Mouse (Mus musculus) forebrain, postnatal 0 days (tissue): ENCODE data around the gene Tsc22d1. TPM values are rescaled to one million over a fixed set of nuclear protein-coding genes. Genes with fewer than 3 reads are reported as not detected.
A peak's percentile ranks its signal among the peaks of the same experiment; 100 is the strongest.

Source experiments
- ATAC-seq: fragments of 200-750 bp; cut with Nextera tagmentation; 2 replicates; pipeline ENCODE4 v1.8.0; 2017; ENCODE audit warnings: mild to moderate bottlenecking, moderate library complexity
- DNase-seq: peaks from one replicate; pipeline ENCODE4 v3.0.0-alpha.2; 2015
- H3K27ac ChIP-seq: fragments of 300-500 bp; sonication (generic); 2 replicates; pipeline ENCODE4 v1.5.1; 2014; ENCODE audit warnings: low read depth, mild to moderate bottlenecking, antibody characterized with exemption, low read length, moderate library complexity, mixed read lengths
- H3K27me3 ChIP-seq: fragments of 300-500 bp; sonication (generic); 2 replicates; pipeline ENCODE4 v1.6.1; 2014; ENCODE audit warnings: mild to moderate bottlenecking, low read length, mixed read lengths; ENCODE audit not compliant: insufficient read depth
- H3K36me3 ChIP-seq: fragments of 300-500 bp; sonication (generic); 2 replicates; pipeline ENCODE4 v1.6.1; 2014; ENCODE audit warnings: mild to moderate bottlenecking, moderate library complexity; ENCODE audit not compliant: insufficient read depth
- H3K4me1 ChIP-seq: fragments of 300-500 bp; sonication (generic); 2 replicates; pipeline ENCODE4 v1.6.1; 2014; ENCODE audit warnings: antibody characterized with exemption; ENCODE audit not compliant: insufficient read depth
- H3K4me2 ChIP-seq: fragments of 300-500 bp; sonication (generic); 2 replicates; pipeline ENCODE4 v1.6.1; 2014; ENCODE audit warnings: low read depth, mild to moderate bottlenecking, moderate library complexity
- H3K4me3 ChIP-seq: fragments of 300-500 bp; sonication (generic); 2 replicates; pipeline ENCODE4 v1.5.1; 2014; ENCODE audit warnings: low read depth, low read length, mixed read lengths
- H3K9ac ChIP-seq: fragments of 300-500 bp; sonication (generic); 2 replicates; pipeline ENCODE4 v1.6.1; 2014; ENCODE audit warnings: mild to moderate bottlenecking
- H3K9me3 ChIP-seq: fragments of 300-500 bp; sonication (generic); 2 replicates; pipeline ENCODE4 v1.6.1; 2016; ENCODE audit warnings: low read length
- CTCF ChIP-seq: sonication (generic); IDR thresholded peaks from 2 replicates; pipeline ENCODE4 v1.5.1; 2016; ENCODE audit warnings: antibody characterized with exemption, control low read depth, low read depth
- WGBS: fragments of 180-500 bp; shearing (Covaris S2); extraction: QIAGEN DNeasy Blood & Tissue Kit; methylation state at CpG from one replicate; pipeline ENCODE4 v1.1.7; 2014; 5-methylcytosine and 5-hydroxymethylcytosine counted together
- polyA plus RNA-seq: library from polyadenylated mRNA; unstranded; fragments of >200 nt; fragmentation: Nextera tagmentation; extraction: Ambion mirVana; gene quantifications from 2 replicates; pipeline ENCODE4 v1.2.1, GENCODE M21; 2015
- total RNA-seq: library from RNA; depleted of rRNA; stranded (reverse); fragments of >200 nt; gene quantifications from 2 replicates; pipeline ENCODE4 v1.2.3, GENCODE M21; 2014

Tsc22d1 gene
- total and polyA plus RNA-seq, 2 experiments from 2014 or later, result 575 to 725 TPM

DNA sequence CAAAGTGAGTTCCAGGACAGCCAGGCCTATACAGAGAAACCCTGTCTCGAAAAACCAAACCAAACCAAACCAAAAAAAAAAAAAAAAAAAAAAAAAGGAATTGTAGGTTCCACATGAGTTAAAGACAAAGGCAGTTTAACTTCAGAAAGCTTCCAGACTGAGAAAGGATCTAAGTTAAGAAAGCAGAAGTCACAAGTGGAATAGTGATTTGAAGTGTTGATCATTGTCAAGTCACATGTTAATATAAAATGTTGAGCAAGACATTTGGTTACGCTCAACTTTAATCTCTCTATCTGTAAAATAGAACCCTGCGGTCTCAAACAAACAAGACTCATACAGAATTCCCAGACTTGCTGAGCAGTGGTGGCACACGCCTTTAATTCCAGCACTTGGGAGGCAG lies 12.2 kb upstream of the Tsc22d1 start:
- H3K4me2 ChIP-seq, result no peak overlapping the region
- DNase-seq (no peak), ATAC-seq (no peak)
- no peak overlapping the region for H3K27ac ChIP-seq
- H3K27me3 ChIP-seq, result no peaks in the 10 kb centered on the region
- no peak for TF ChIP-seq CTCF
- no peaks in the 10 kb centered on the region for H3K36me3 ChIP-seq
- H3K4me3 ChIP-seq, result no peak overlapping the region
- H3K9me3 ChIP-seq, result no peaks in the 10 kb centered on the region
- WGBS, result 95% methylated on average over 4 of the region's 4 CpGs
- no peaks in the 10 kb centered on the region for H3K4me1 ChIP-seq
- no peak overlapping the region for H3K9ac ChIP-seq

DNA sequence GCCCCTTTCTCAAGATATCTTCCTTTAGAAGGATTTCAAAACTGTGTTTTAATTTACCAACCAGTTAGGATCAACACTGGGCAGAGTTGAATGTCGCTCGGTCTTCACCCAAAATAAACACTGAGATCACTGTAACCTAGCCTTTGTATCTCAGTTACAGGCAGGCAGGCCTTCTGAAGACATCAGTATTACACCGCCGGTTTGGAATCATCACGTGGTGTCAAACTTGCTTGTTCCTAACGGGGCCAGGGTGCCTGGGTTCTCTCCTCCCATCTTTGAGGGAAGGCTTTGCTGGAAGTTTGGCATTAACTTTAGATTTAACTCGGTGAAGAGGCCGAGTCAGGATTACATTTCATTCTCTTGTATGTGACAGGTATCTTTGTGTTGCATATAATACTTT lies 5.7 kb upstream of the Tsc22d1 start:
- H3K4me2 ChIP-seq, result no peak overlapping the region
- 56% methylated on average over 8 of the region's 8 CpGs for WGBS
- DNase-seq, result no peak
- H3K27ac ChIP-seq, result no peak overlapping the region
- no peak overlapping the region for H3K4me3 ChIP-seq
- TF ChIP-seq CTCF, result no peak
- no peaks in the 10 kb centered on the region for H3K4me1 ChIP-seq
- ATAC-seq, result no peak
- no peaks in the 10 kb centered on the region for H3K9me3 ChIP-seq
- no peak overlapping the region for H3K9ac ChIP-seq
- H3K27me3 ChIP-seq, result no peaks in the 10 kb centered on the region
- no peaks in the 10 kb centered on the region for H3K36me3 ChIP-seq

DNA sequence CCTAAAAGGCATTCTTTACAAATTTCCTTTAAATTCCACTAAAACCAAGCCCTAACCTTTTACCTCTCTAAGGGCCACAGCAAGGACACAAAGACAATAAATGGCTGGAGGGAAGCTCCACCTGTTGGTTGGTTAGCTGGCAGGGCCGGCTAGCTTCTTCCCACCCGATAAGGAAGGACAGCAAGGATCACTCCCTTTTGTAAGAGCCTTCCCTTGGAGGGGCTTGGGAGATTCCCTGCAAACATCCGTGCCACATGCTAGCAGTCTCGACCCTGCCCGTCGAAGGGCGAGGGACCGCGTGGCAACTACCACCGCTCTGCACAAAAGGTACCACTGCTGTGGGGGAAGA lies 1.0 kb upstream of the Tsc22d1 start:
- under 1% methylated on average over 10 of the region's 10 CpGs for WGBS
- no peak for DNase-seq

DNA sequence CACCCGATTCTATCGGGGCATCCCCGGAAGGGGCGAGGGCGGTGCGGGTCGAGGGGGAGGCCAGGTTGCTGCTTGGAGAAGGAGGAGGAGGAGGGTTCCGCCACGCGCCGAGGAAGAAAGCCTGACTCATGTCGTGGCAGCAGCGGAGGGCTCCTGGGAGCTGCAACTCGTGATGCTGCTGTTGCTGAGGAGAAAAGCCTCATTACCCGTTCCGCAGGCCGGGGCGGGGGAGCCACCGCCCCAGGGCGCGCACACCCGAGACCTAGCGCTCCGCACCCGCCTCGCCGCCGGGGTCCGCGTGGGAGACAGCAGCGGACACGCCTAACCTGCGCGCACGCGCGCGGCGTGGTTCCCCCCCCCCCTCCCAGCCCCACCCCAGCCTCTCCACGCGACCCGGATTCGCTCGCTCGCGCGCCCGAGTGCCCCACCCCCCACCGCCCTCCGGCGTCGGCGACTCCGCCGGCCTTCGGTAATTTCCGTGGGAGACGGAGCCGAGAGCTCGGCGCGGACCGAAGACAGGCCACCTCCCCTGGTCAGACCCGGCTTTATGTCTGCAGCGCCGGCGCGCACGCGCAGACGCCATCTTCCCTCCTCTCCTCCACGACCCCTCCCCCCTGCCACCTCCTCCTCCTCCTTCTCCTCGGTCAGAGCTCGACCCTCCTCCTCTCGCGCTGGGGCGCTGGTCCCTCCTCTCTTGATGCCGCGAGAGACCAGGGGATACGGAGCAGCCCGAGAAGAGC lies 469 bp upstream of the Tsc22d1 start:
- ATAC-seq (peak; percentile 93), DNase-seq (peak; percentile 99)
- 2% methylated on average over 69 of the region's 81 CpGs for WGBS
- TF ChIP-seq CTCF, result no peak; the same call in 1 of the 2 replicates
- H3K4me3 ChIP-seq, result peak overlapping the region; percentile 96
- H3K9me3 ChIP-seq, result no peaks in the 10 kb centered on the region
- peak overlapping the region; percentile 74 for H3K4me2 ChIP-seq
- peaks cover 22% of the 10 kb centered on the region for H3K36me3 ChIP-seq
- H3K27me3 ChIP-seq, result no peaks in the 10 kb centered on the region
- H3K27ac ChIP-seq, result peak overlapping the region; percentile 100
- peaks cover 25% of the 10 kb centered on the region for H3K4me1 ChIP-seq
- peak overlapping the region; percentile 98 for H3K9ac ChIP-seq

More for the DNA sequence above, 1.0 kb upstream of the Tsc22d1 start:
- peaks cover 22% of the 10 kb centered on the region for H3K36me3 ChIP-seq
- peak overlapping the region; percentile 74 for H3K4me2 ChIP-seq
- peak overlapping the region; percentile 98 for H3K9ac ChIP-seq
- no peaks in the 10 kb centered on the region for H3K27me3 ChIP-seq
- no peaks in the 10 kb centered on the region for H3K9me3 ChIP-seq
- H3K4me3 ChIP-seq, result peak overlapping the region; percentile 96
- peak overlapping the region; percentile 100 for H3K27ac ChIP-seq
- no peak for ATAC-seq
- TF ChIP-seq CTCF, result peak; percentile 40
- H3K4me1 ChIP-seq, result peaks cover 21% of the 10 kb centered on the region

DNA sequence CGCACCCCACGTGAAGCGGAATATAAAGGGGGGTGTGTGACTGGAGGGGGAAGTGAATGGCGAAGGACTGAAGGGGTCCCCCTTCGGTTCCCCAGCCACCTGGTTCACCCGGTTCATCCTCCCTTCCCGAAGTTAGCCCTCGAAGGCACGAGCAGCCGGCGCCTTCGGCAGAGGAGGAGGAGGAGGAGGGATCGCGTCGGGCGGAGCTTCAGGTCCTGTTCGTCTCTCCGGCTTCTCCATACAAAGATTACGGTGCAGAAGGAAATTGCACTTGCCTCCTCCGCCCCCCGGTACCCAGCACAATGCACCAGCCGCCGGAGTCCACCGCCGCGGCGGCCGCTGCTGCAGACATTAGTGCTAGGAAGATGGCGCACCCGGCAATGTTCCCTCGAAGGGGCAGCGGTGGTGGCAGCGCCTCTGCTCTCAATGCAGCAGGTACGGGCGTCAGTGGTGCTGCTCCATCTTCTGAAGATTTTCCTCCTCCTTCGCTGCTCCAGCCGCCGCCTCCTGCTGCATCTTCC lies 1.1 kb downstream of the Tsc22d1 start:
- ATAC-seq (no peak), DNase-seq (peak; percentile 73)
- Histone ChIP-seq H3K4me2 (peak overlapping the region; percentile 74), H3K27ac (peak overlapping the region; percentile 100), H3K9me3 (no peaks in the 10 kb centered on the region), H3K4me3 (peak overlapping the region; percentile 96), H3K27me3 (no peaks in the 10 kb centered on the region), H3K4me1 (peaks cover 30% of the 10 kb centered on the region), H3K9ac (peak overlapping the region; percentile 98), H3K36me3 (peaks cover 22% of the 10 kb centered on the region)
- no peak for TF ChIP-seq CTCF
- WGBS, result 3% methylated on average over 28 of the region's 38 CpGs

DNA sequence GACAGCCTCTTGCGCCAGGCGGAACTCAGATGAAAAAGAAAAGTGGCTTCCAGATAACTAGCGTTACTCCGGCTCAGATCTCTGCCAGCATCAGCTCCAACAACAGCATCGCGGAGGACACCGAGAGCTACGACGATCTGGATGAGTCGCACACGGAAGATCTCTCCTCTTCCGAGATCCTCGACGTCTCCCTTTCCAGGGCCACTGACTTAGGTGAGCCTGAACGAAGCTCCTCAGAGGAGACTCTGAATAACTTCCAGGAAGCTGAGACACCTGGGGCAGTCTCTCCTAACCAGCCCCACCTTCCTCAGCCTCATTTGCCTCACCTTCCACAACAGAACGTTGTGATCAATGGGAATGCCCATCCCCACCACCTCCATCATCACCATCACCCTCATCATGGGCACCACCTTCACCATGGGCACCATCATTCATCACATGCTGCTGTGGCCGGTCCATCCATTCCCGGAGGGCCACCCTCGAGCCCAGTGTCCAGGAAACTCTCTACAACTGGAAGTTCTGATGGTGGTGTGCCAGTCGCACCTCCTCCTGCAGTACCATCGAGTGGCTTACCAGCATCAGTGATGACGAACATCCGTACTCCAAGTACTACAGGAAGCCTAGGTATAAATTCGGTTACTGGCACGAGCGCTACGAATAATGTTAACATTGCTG lies 1.7 kb downstream of the Tsc22d1 start:
- no peak for TF ChIP-seq CTCF
- Histone ChIP-seq H3K4me2 (peak overlapping the region; percentile 74), H3K4me3 (peak overlapping the region; percentile 96), H3K36me3 (peaks cover 22% of the 10 kb centered on the region), H3K4me1 (peaks cover 35% of the 10 kb centered on the region), H3K27me3 (no peaks in the 10 kb centered on the region), H3K9me3 (no peaks in the 10 kb centered on the region), H3K27ac (peak overlapping the region; percentile 100), H3K9ac (peak overlapping the region; percentile 98)
- 35% methylated on average over 27 of the region's 27 CpGs for WGBS
- DNase-seq, result no peak
- ATAC-seq, result no peak

DNA sequence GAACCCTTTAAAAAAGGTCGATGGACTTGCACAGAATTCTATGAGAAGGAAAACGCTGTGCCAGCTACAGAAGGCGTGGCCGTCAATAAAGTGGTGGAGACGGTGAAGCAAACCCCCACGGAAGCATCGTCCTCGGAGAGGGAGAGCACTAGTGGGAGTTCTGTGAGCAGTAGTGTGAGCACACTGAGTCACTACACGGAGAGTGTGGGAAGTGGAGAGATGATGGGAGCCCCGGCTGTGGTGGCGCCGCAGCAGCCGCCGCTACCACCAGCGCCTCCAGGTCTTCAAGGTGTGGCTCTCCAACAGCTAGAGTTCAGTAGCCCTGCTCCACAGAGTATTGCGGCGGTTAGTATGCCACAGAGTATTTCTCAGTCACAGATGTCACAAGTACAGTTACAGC lies 2.6 kb downstream of the Tsc22d1 start:
- no peak overlapping the region for H3K27ac ChIP-seq

More for the DNA sequence above, 2.6 kb downstream of the Tsc22d1 start:
- DNase-seq, result no peak
- no peaks in the 10 kb centered on the region for H3K27me3 ChIP-seq
- peaks cover 22% of the 10 kb centered on the region for H3K36me3 ChIP-seq
- H3K9me3 ChIP-seq, result no peaks in the 10 kb centered on the region
- whole genome bisulfite sequencing, result 85% methylated on average over 17 of the region's 17 CpGs
- H3K9ac ChIP-seq, result no peak overlapping the region
- peaks cover 39% of the 10 kb centered on the region for H3K4me1 ChIP-seq
- peak overlapping the region; percentile 96 for H3K4me3 ChIP-seq
- peak overlapping the region; percentile 74 for H3K4me2 ChIP-seq
- no peak for TF ChIP-seq CTCF
- ATAC-seq, result no peak
